Mouse (Mus musculus) liver, embryonic 16.5 days (tissue): ENCODE results near the gene A630095N17Rik. TPM values are rescaled to one million over a fixed set of nuclear protein-coding genes. Genes with fewer than 3 reads are reported as not detected.
A peak's percentile ranks its signal among the peaks of the same experiment; 100 is the strongest.
"Not testable (repeated sequence)": the region's sequence is repeated elsewhere in the genome, so short reads cannot be mapped to it uniquely, and the experiment has no call there.

Experiments
- ATAC-seq: fragments of 200-750 bp; cut with Nextera tagmentation; 2 replicates; pipeline ENCODE4 v1.8.0; 2017; ENCODE audit warnings: low read depth, mild to moderate bottlenecking, moderate number of reproducible peaks, moderate library complexity
- H3K27ac ChIP-seq: fragments of 300-500 bp; sonication (generic); 2 replicates; pipeline ENCODE4 v1.5.1; 2014; ENCODE audit warnings: mild to moderate bottlenecking, low read length
- H3K27me3 ChIP-seq: fragments of 300-500 bp; sonication (generic); 2 replicates; pipeline ENCODE4 v1.6.1; 2014; ENCODE audit warnings: low read depth, low read length, mixed read lengths; ENCODE audit not compliant: control insufficient read depth, insufficient read depth
- H3K36me3 ChIP-seq: fragments of 300-500 bp; sonication (generic); 2 replicates; pipeline ENCODE4 v1.6.1; 2014; ENCODE audit warnings: mild to moderate bottlenecking; ENCODE audit not compliant: control insufficient read depth, insufficient read depth
- H3K4me1 ChIP-seq: fragments of 300-500 bp; sonication (generic); 2 replicates; pipeline ENCODE4 v1.6.1; 2014; ENCODE audit warnings: low read depth, low read length, mixed read lengths; ENCODE audit not compliant: control insufficient read depth
- H3K4me2 ChIP-seq: fragments of 300-500 bp; sonication (generic); 2 replicates; pipeline ENCODE4 v1.6.1; 2014; ENCODE audit warnings: low read depth, low read length, mixed read lengths
- H3K4me3 ChIP-seq: fragments of 300-500 bp; sonication (generic); 2 replicates; pipeline ENCODE4 v1.5.1; 2014; ENCODE audit warnings: low read depth, mild to moderate bottlenecking, low read length
- H3K9ac ChIP-seq: fragments of 300-500 bp; sonication (generic); 2 replicates; pipeline ENCODE4 v1.6.1; 2014; ENCODE audit warnings: low read depth, low read length
- H3K9me3 ChIP-seq: fragments of 300-500 bp; sonication (generic); replicated peaks from 2 replicates; pipeline ENCODE4 v1.6.1; 2016; ENCODE audit warnings: low read length; ENCODE audit not compliant: control insufficient read depth
- WGBS: fragments of 180-500 bp; shearing (Covaris S2); extraction: QIAGEN DNeasy Blood & Tissue Kit; methylation state at CpG from one replicate; pipeline ENCODE4 v1.1.7; 2014; ENCODE audit not compliant: insufficient replicate concordance; 5-methylcytosine and 5-hydroxymethylcytosine counted together
- polyA plus RNA-seq: library from polyadenylated mRNA; unstranded; fragments of >200 nt; fragmentation: Nextera tagmentation; extraction: Ambion mirVana; gene quantifications from 2 replicates; pipeline ENCODE4 v1.2.1, GENCODE M21; 2015

A630095N17Rik gene
- polyA plus RNA-seq, 1 experiment from 2014 or later = not detected

DNA sequence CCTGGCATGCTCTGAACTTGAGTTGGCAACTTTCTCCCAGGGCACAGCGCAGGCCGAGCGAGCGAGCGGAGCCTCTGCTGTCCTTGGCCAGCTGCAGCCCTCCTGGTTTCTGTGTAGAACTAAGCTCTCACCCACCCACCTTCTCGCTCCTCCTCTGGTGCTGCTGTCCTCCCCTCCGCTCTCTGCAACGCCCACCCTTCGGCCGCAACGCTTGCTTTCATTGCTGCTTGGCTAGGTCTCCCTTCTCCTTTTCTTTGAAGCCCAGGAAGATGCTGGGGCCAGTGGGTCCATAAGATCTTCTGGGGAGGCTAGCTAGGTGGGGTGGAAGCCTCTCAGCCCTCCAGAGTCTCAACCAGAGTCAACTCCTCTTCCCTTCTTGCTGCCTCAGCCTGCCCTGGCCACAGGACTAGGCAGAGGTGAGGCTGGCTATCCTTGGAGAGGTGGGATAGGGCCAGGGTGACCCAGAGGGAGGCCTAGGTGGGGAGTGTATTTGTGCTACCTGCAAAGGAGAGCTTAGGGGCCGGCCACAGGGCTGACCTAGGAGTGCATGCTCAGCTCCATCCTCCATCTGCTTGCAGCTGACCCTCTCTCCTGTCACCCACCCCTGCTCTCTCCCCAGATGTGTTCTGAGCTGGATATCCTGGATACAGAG lies 12.4 kb upstream of the A630095N17Rik start:
- H3K4me1 ChIP-seq = no peaks in the 10 kb centered on the region; the same call in 1 of the 2 replicates
- H3K27me3 ChIP-seq = no peaks in the 10 kb centered on the region
- no peaks in the 10 kb centered on the region for H3K9me3 ChIP-seq
- no peak overlapping the region for H3K27ac ChIP-seq
- H3K4me2 ChIP-seq = no peak overlapping the region
- H3K36me3 ChIP-seq = no peaks in the 10 kb centered on the region; the same call in none of the 2 replicates
- H3K9ac ChIP-seq = no peak overlapping the region
- ATAC-seq = no peak
- H3K4me3 ChIP-seq = no peak overlapping the region
- WGBS = 78% methylated on average over 12 of the region's 12 CpGs

DNA sequence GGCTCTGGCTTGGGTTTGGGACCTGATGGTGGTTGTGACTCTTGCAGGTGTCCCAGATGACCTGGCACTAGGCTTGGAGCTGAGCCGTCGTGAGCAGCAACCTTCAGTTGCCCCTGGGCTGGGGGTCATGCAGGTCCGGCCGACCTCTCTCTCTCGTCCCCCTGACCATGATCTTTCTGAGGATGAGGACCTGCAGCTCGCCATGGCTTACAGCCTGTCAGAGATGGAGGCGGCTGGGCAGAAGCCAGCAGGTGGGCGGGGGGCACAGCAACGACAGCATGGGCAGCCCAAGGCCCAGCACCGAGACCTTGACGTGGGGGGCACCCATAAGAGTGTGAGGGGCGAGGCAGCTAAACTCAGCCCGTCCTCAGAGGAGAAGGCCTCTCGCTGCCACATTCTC lies 11.5 kb upstream of the A630095N17Rik start:
- no peaks in the 10 kb centered on the region; the same call in none of the 2 replicates for H3K36me3 ChIP-seq
- H3K9ac ChIP-seq = no peak overlapping the region
- no peak overlapping the region for H3K4me2 ChIP-seq
- 79% methylated on average over 14 of the region's 14 CpGs for WGBS
- no peak overlapping the region for H3K4me3 ChIP-seq
- peaks cover 3% of the 10 kb centered on the region for H3K4me1 ChIP-seq
- H3K27ac ChIP-seq = no peak overlapping the region
- no peaks in the 10 kb centered on the region for H3K27me3 ChIP-seq
- H3K9me3 ChIP-seq = no peaks in the 10 kb centered on the region
- no peak for ATAC-seq

- H3K36me3 ChIP-seq = no peaks in the 10 kb centered on the region; the same call in none of the 2 replicates
- ATAC-seq = no peak
- no peaks in the 10 kb centered on the region for H3K27me3 ChIP-seq
- H3K4me2 ChIP-seq = no peak overlapping the region
- no peak overlapping the region for H3K4me3 ChIP-seq
- peaks cover 36% of the 10 kb centered on the region for H3K4me1 ChIP-seq
- 88% methylated on average over 10 of the region's 10 CpGs for WGBS
- no peaks in the 10 kb centered on the region for H3K9me3 ChIP-seq
- H3K9ac ChIP-seq = no peak overlapping the region
- no peak overlapping the region for H3K27ac ChIP-seq
Observed at GRCm38 (mm10) chr1:75239591-75239990, 7.7 kb upstream of the A630095N17Rik start.

DNA sequence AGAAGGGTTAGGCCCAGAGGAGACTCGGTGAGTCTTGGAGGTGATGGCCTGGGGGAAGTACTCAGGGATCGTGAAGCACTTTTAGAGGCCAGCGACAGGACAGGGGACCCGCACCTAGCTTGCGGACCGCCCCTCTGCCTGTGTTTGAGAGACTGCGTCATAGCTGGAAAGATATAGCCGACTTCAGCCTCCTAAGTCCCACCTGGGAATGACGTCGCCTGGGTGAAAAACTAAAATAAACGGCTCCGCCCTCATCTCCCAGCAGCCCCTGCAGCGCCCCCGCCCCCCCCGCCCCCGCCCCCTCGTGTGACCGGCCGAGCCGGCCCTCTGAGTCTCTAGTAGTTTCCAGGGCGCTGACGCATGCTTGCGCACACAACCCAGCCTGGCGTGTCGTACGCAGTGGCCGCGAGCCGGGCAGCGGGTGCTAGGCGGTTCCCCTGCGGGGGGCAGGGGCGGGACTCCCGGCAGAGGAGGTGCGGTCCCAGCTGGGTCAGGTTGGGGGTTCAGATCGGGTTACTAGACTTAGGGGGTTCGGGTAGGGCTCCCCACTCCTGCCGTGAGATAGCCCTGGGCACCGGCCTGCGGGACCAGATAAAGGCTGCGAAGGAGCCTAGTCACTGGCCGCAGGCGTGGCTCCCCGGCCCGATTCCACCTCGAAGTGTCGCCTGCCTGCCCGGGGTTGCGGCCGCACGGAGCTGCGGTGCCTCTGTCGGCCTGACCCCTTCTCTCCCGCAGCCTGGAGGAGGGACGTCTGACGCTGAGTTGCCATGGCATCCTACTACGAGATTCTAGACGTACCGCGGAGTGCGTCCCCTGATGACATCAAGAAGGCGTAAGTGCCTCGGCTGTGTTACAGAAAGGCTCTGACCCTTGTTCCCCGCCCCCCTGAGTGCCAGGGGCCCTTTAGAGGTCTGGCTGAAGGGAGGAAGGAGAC lies 4.5 kb upstream of the A630095N17Rik start, which contains the start of gene Dnajb2:
TSS of gene Dnajb2 (plus strand) at position 290 of the 934 bp plus-strand sequence.
- peaks cover 45% of the 10 kb centered on the region for H3K4me1 ChIP-seq
- peak within 1 kb of the TSS; percentile 86 for H3K4me2 ChIP-seq
- WGBS = under 1% methylated on average over 64 of the region's 64 CpGs
- H3K36me3 ChIP-seq = no peaks in the 10 kb centered on the region; the same call in none of the 2 replicates
- peak within 1 kb of the TSS; percentile 69 for H3K4me3 ChIP-seq
- H3K27ac ChIP-seq = peak within 1 kb of the TSS; percentile 99
- H3K27me3 ChIP-seq = no peaks in the 10 kb centered on the region
- no peaks in the 10 kb centered on the region for H3K9me3 ChIP-seq
- ATAC-seq = peak; percentile 95
- H3K9ac ChIP-seq = peak within 1 kb of the TSS; percentile 79

- Histone ChIP-seq H3K36me3 (no peaks in the 10 kb centered on the region), H3K27ac (peak overlapping the region; percentile 99), H3K9me3 (no peaks in the 10 kb centered on the region), H3K4me3 (no peak overlapping the region), H3K9ac (no peak overlapping the region; the same call in 1 of the 2 replicates), H3K4me2 (no peak overlapping the region), H3K27me3 (no peaks in the 10 kb centered on the region), H3K4me1 (peaks cover 46% of the 10 kb centered on the region)
- WGBS = 3% methylated on average over 8 of the region's 8 CpGs
- ATAC-seq = peak; percentile 14; the same call in 1 of the 2 replicates
Observed at GRCm38 (mm10) chr1:75234606-75235005, 2.7 kb upstream of the A630095N17Rik start.

- H3K27me3 ChIP-seq, ATAC-seq, H3K27ac ChIP-seq, H3K4me3 ChIP-seq, H3K9ac ChIP-seq, H3K4me2 ChIP-seq, H3K9me3 ChIP-seq, H3K36me3 ChIP-seq: not testable (repeated sequence)
- WGBS = 64% methylated on average over 4 of the region's 4 CpGs
- peaks cover 38% of the 10 kb centered on the region for H3K4me1 ChIP-seq
Observed at GRCm38 (mm10) chr1:75232489-75232888, 587 bp upstream of the A630095N17Rik start.

GRCm38 (mm10) chr1:75231224-75231623 lies 678 bp downstream of the A630095N17Rik start:
- Histone ChIP-seq H3K36me3 (no peaks in the 10 kb centered on the region), H3K27me3 (no peaks in the 10 kb centered on the region), H3K9me3 (no peaks in the 10 kb centered on the region), H3K27ac (no peak overlapping the region), H3K9ac (no peak overlapping the region), H3K4me1 (peaks cover 29% of the 10 kb centered on the region), H3K4me3 (no peak overlapping the region), H3K4me2 (no peak overlapping the region)
- 61% methylated on average over 4 of the region's 4 CpGs for WGBS
- no peak for ATAC-seq

GRCm38 (mm10) chr1:75230335-75230994 lies 1.4 kb downstream of the A630095N17Rik start:
- Histone ChIP-seq H3K4me3 (no peak overlapping the region), H3K27me3 (no peaks in the 10 kb centered on the region), H3K27ac (no peak overlapping the region), H3K4me2 (no peak overlapping the region), H3K9ac (no peak overlapping the region), H3K36me3 (no peaks in the 10 kb centered on the region), H3K4me1 (peaks cover 23% of the 10 kb centered on the region), H3K9me3 (no peaks in the 10 kb centered on the region)
- 0 out of 2 replicates have a peak, but pooled peaks have one; percentile 20 for ATAC-seq
- 51% methylated on average over 7 of the region's 7 CpGs for WGBS
